Mouse (Mus musculus) lung, postnatal 10 days (tissue): ENCODE results near the gene Ccdc88a.

Experiments
- DNase-seq: peaks from one replicate; pipeline ENCODE4 v3.0.0; 2021

Gene Ccdc88a

GRCm38 (mm10) chr11:29549425-29549778, 175.9 kb downstream of the Ccdc88a start:
- DNase-seq: peak; percentile 9
